Mouse (Mus musculus) liver, embryonic 11.5 days (tissue): ENCODE data around the gene Plet1. TPM values are rescaled to one million over a fixed set of nuclear protein-coding genes. Genes with fewer than 3 reads are reported as not detected.

ENCODE experiments used
- ATAC-seq: fragments of 200-750 bp; cut with Nextera tagmentation; replicated peaks from 2 replicates; pipeline ENCODE4 v1.8.0; 2017; ENCODE audit warnings: moderate number of reproducible peaks, mild to moderate bottlenecking, moderate TSS enrichment, moderate library complexity; ENCODE audit not compliant: low FRiP score
- DNase-seq: peaks from one replicate; pipeline ENCODE4 v3.0.0-alpha.2; 2017; ENCODE audit warnings: low spot score
- H3K27ac ChIP-seq: fragments of 300-500 bp; sonication (generic); 2 replicates; pipeline ENCODE4 v1.5.1; 2014; ENCODE audit warnings: mild to moderate bottlenecking, low read depth, low read length, control low read depth
- H3K27me3 ChIP-seq: fragments of 300-500 bp; sonication (generic); replicated peaks from 2 replicates; pipeline ENCODE4 v1.6.1; 2014; ENCODE audit warnings: low read length, mixed read lengths; ENCODE audit not compliant: control insufficient read depth, insufficient read depth
- H3K36me3 ChIP-seq: fragments of 300-500 bp; sonication (generic); 2 replicates; pipeline ENCODE4 v1.6.1; 2014; ENCODE audit warnings: mild to moderate bottlenecking, low read length, moderate library complexity, mixed read lengths; ENCODE audit not compliant: control insufficient read depth, insufficient read depth
- H3K4me1 ChIP-seq: fragments of 300-500 bp; sonication (generic); replicated peaks from 2 replicates; pipeline ENCODE4 v1.6.1; 2014; ENCODE audit warnings: low read length, mixed read lengths; ENCODE audit not compliant: control insufficient read depth, insufficient read depth
- H3K4me2 ChIP-seq: fragments of 300-500 bp; sonication (generic); 2 replicates; pipeline ENCODE4 v1.6.1; 2014; ENCODE audit warnings: mild to moderate bottlenecking, control low read depth, moderate library complexity
- H3K4me3 ChIP-seq: fragments of 300-500 bp; sonication (generic); 2 replicates; pipeline ENCODE4 v1.5.1; 2014; ENCODE audit warnings: low read depth, low read length, control low read depth
- H3K9ac ChIP-seq: fragments of 300-500 bp; sonication (generic); 2 replicates; pipeline ENCODE4 v1.6.1; 2014; ENCODE audit warnings: low read depth, low read length, control low read depth
- H3K9me3 ChIP-seq: fragments of 300-500 bp; sonication (generic); 2 replicates; pipeline ENCODE4 v1.6.1; 2016; ENCODE audit warnings: low read length, inconsistent platforms, mixed read lengths; ENCODE audit not compliant: control insufficient read depth
- WGBS: fragments of 180-500 bp; shearing (Covaris S2); extraction: QIAGEN DNeasy Blood & Tissue Kit; methylation state at CpG from one replicate; pipeline ENCODE4 v1.1.7; 2014; 5-methylcytosine and 5-hydroxymethylcytosine counted together
- polyA plus RNA-seq: library from polyadenylated mRNA; unstranded; fragments of >200 nt; fragmentation: Nextera tagmentation; extraction: Ambion mirVana; gene quantifications from 2 replicates; pipeline ENCODE4 v1.2.1, GENCODE M21; 2014

The Plet1 gene
- polyA plus RNA-seq, 1 experiment from 2014 or later, result 0.55 TPM

DNA sequence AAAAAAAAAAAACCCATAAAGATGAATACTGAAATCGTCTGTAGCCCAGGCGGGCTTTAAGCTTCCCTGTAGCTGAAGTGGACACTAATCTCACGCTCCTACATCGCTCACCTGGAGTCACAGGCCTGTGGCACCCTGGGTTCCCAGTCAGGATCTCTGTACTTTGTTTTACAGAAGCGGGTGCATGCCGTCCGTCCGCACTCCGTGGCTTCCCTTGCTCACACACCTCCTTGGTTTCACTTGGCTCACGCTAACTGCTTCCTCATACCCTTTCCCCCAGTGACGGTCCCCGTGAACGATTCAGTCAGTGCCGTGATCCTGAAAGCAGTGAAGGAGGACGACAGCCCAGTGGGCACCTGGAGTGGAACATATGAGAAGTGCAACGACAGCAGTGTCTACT is 4.5 kb downstream of the Plet1 start:
- Histone ChIP-seq H3K27me3 (no peaks in the 10 kb centered on the region), H3K4me2 (no peak overlapping the region), H3K27ac (no peak overlapping the region), H3K36me3 (no peaks in the 10 kb centered on the region), H3K9me3 (no peaks in the 10 kb centered on the region), H3K9ac (no peak overlapping the region), H3K4me1 (peaks cover 32% of the 10 kb centered on the region), H3K4me3 (no peak overlapping the region)
- DNase-seq (no peak), ATAC-seq (no peak)
- 71% methylated on average over 16 of the region's 16 CpGs for WGBS

DNA sequence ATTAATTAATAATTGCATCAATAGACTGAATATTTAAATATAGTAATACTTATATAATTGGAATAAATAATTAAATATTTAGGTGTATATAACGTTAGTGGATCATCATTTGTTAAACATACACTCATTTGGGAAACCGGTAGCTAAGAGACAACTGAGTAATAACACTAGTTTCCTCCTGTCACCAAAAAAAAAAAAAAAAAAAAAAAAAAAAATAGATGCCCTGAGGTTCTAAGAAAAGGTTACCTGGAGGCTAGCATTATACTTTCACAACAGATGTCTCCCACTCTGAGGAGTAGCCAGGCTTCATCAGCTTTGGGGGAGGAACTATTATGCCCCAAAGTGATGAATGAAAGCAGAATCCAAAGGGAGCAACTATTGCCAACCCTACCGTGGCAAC is 5.5 kb downstream of the Plet1 start:
- H3K27me3 ChIP-seq, result no peaks in the 10 kb centered on the region
- H3K27ac ChIP-seq, result no peak overlapping the region
- H3K9me3 ChIP-seq, result no peaks in the 10 kb centered on the region
- peaks cover 26% of the 10 kb centered on the region for H3K4me1 ChIP-seq
- H3K4me2 ChIP-seq, result 0 out of 2 replicates have a peak overlapping the region, but pooled peaks have one; percentile 74
- WGBS, result 84% methylated on average over 3 of the region's 3 CpGs
- no peak overlapping the region for H3K9ac ChIP-seq
- no peak overlapping the region for H3K4me3 ChIP-seq
- no peaks in the 10 kb centered on the region for H3K36me3 ChIP-seq
- no peak for ATAC-seq
- no peak for DNase-seq

DNA sequence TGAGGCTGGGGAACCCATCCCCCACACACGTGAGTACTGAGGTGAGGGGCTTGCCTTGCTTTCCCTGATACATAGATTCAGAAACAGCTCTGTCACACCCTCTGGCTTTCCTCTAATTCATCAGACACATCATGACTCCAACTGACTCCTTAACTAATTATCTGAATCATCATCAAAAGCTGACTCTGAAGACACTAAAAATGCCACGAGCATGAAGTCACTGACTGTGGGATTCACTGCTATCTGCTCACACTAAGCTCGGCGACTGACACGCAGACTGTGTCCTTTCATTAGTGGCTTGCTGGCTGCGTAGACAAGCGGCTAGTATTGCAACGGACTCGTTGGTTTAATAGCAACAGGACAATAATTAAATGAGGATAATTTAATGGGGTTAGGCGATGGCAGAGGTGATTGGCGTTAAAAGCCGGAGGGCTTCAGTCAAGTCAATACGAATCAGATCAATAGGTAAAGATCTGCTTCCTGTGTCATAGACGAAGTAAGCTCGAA is 6.2 kb downstream of the Plet1 start:
- Histone ChIP-seq H3K27me3 (no peaks in the 10 kb centered on the region), H3K4me2 (peak overlapping the region; percentile 74), H3K27ac (no peak overlapping the region), H3K36me3 (no peaks in the 10 kb centered on the region), H3K4me1 (peaks cover 23% of the 10 kb centered on the region), H3K4me3 (peak overlapping the region; percentile 40), H3K9ac (no peak overlapping the region), H3K9me3 (no peaks in the 10 kb centered on the region)
- ATAC-seq (no peak), DNase-seq (no peak)
- 50% methylated on average over 15 of the region's 15 CpGs for WGBS

- peak overlapping the region; percentile 20; the same call in 1 of the 2 replicates for H3K9ac ChIP-seq
- no peaks in the 10 kb centered on the region for H3K27me3 ChIP-seq
- H3K4me2 ChIP-seq, result peak overlapping the region; percentile 74
- ATAC-seq, result peak; percentile 88
- H3K27ac ChIP-seq, result no peak overlapping the region
- no peaks in the 10 kb centered on the region for H3K36me3 ChIP-seq
- H3K4me3 ChIP-seq, result peak overlapping the region; percentile 40
- peaks cover 23% of the 10 kb centered on the region for H3K4me1 ChIP-seq
- DNase-seq, result no peak
- H3K9me3 ChIP-seq, result no peaks in the 10 kb centered on the region
- 19% methylated on average over 14 of the region's 14 CpGs for WGBS
Measured at GRCm38 (mm10) chr9:50500974-50501501, 6.7 kb downstream of the Plet1 start.

DNA sequence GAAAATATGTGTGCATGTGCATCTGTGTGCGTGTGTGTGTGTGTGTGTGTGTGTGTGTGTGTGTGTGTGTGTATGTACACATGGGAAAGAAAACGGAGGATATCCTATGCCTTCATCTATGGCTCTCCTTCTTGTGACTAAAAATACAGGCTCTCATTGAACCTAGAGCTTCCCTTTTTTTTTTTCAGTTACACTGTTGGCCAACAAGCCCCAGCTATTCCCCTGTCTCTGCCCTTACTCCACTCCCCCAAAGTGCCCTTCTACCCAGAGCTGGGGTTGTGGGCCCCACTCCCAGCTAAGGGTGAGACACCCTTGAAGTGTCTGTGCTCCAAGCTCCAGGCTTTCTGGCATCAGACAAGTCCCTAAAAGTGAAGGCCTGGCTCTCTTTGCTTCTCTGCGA is 8.6 kb downstream of the Plet1 start:
- Histone ChIP-seq H3K27me3 (no peaks in the 10 kb centered on the region), H3K36me3 (no peaks in the 10 kb centered on the region), H3K4me2 (no peak overlapping the region), H3K9me3 (no peaks in the 10 kb centered on the region), H3K4me3 (no peak overlapping the region), H3K9ac (no peak overlapping the region), H3K27ac (no peak overlapping the region), H3K4me1 (peaks cover 9% of the 10 kb centered on the region; the same call in 1 of the 2 replicates)
- DNase-seq (no peak), ATAC-seq (no peak)
- 78% methylated on average over 3 of the region's 3 CpGs for WGBS

- Histone ChIP-seq H3K9me3 (no peaks in the 10 kb centered on the region), H3K27me3 (no peaks in the 10 kb centered on the region), H3K4me1 (peaks cover 9% of the 10 kb centered on the region; the same call in 1 of the 2 replicates), H3K36me3 (no peaks in the 10 kb centered on the region), H3K27ac (no peak overlapping the region), H3K9ac (no peak overlapping the region), H3K4me3 (no peak overlapping the region), H3K4me2 (no peak overlapping the region)
- ATAC-seq (no peak), DNase-seq (no peak)
- WGBS, result 54% methylated on average over 6 of the region's 6 CpGs
Measured at GRCm38 (mm10) chr9:50505405-50505804, 11.1 kb downstream of the Plet1 start.

DNA sequence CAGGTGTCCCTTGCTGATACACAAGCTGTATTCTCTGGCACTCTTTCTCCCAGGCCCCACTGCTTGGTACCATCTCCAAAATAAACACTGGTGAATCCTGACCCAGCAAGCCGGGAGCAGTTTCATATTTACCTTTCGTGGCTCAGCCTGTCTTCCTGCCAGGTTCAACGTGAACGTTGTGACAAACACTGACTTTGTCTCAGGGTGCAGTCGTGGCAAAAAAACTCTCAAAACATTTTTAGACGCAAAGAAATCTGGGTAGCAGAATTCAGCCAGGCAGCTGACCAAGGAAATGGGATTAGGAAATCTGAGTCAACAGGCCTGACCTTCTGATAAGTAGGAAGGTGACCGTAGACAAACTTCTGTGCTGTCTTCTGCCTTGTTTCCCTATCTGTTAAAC is 13.2 kb downstream of the Plet1 start:
- Histone ChIP-seq H3K9me3 (no peaks in the 10 kb centered on the region), H3K9ac (no peak overlapping the region), H3K4me2 (no peak overlapping the region), H3K27ac (no peak overlapping the region), H3K4me1 (peaks cover 7% of the 10 kb centered on the region; the same call in 1 of the 2 replicates), H3K4me3 (no peak overlapping the region), H3K27me3 (no peaks in the 10 kb centered on the region), H3K36me3 (no peaks in the 10 kb centered on the region)
- DNase-seq (no peak), ATAC-seq (no peak)
- WGBS, result 46% methylated on average over 7 of the region's 7 CpGs

GRCm38 (mm10) chr9:50515462-50515861 is 21.1 kb downstream of the Plet1 start:
- Histone ChIP-seq H3K4me1 (no peaks in the 10 kb centered on the region), H3K27me3 (no peaks in the 10 kb centered on the region), H3K27ac (no peak overlapping the region), H3K36me3 (no peaks in the 10 kb centered on the region), H3K4me3 (no peak overlapping the region), H3K9ac (no peak overlapping the region), H3K4me2 (no peak overlapping the region), H3K9me3 (no peaks in the 10 kb centered on the region)
- 62% methylated on average over 5 of the region's 5 CpGs for WGBS
- DNase-seq, result no peak
- no peak for ATAC-seq

- H3K4me3 ChIP-seq, result no peak overlapping the region
- no peak for DNase-seq
- H3K9ac ChIP-seq, result no peak overlapping the region
- ATAC-seq, result no peak
- no peaks in the 10 kb centered on the region for H3K9me3 ChIP-seq
- H3K4me1 ChIP-seq, result no peaks in the 10 kb centered on the region
- no peaks in the 10 kb centered on the region for H3K27me3 ChIP-seq
- H3K36me3 ChIP-seq, result no peaks in the 10 kb centered on the region
- no peak overlapping the region for H3K27ac ChIP-seq
- no peak overlapping the region for H3K4me2 ChIP-seq
- WGBS, result 12% methylated on average over 2 of the region's 2 CpGs
Measured at GRCm38 (mm10) chr9:50518781-50519180, 24.5 kb downstream of the Plet1 start.
